Mouse (Mus musculus): ENCODE measurements around the gene Tmed2.
"Not testable (repeated sequence)": the region's sequence is repeated elsewhere in the genome, so short reads cannot be mapped to it uniquely, and the experiment has no call there.

Tmed2 gene

DNA sequence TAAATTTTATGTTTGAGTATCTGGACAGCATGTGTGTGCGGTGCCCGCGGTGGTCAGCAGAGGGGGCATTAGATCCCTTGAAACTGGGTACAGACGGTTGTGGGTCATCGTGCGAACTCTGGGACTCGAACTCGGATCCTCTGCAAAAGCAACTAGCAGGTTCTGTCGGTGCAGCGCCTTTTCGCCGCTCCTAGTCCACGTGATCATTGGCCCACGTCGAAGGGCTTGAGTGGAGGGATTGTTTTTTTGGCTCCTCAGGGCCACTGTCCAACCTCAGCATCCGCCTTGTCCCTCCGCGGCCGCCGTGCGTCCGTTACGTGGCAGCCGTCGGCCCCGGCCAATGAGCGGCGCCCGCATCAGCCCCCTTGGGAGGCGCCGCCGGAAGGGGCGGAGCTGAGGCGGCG, at the start of gene Tmed2:
Gene Tmed2 (plus strand): TSS at position 313 of the 404 bp plus-strand sequence.
- DNase-seq (ENCODE audit: low spot score in 2 of 2), result peak; percentile 95 to 96

DNA sequence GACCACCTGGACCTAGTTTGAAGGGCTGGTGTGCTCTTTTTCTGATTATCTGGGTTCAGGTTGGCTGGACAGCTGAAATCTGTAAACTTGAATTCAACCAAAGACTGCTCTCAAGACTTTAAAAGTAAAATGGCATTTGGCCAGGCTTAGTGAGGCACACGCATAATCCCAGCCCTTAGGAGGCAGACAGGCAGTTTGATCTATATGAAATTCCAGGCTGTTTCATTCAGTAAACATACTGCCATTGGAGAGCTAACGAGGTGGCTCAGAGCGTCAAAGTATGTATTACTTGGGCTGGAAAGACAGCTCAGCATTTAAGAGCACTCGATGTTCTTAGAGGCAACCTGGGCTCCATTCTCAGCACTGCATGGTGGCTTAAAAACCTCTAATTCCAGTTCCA, 48.8 kb upstream of the Tmed2 start:
- no peak for DNase-seq (ENCODE audit: low spot score in 2 of 2)

- DNase-seq (ENCODE audit: low spot score in 2 of 2), result no peak
Measured at GRCm38 (mm10) chr5:124492618-124493017, 47.9 kb upstream of the Tmed2 start.

GRCm38 (mm10) chr5:124493455-124493854, 47.0 kb upstream of the Tmed2 start:
- DNase-seq (ENCODE audit: low spot score in 2 of 2), result no peak

DNA sequence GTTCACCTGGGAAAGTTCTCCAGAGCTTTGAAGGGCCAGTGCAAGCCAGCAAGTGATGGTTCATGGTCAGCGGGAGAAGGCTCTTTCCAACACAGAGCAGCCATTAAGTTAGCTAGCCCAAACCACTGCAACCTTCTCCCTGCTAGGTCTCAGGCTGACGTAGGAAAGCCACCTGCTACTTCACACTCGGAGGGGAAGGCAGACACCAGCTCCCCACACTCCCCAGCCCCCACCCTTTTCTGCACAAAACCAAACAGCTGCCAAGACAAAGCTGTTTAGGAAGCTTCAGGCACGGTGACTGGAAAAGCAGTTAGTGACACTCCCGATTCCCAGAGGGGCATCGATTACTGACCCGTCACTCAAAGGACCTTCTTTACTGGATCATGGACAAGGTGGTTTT, 44.9 kb upstream of the Tmed2 start:
- peak in 1 of 2 experiments; percentile 55 for DNase-seq (ENCODE audit: low spot score in 2 of 2)

DNA sequence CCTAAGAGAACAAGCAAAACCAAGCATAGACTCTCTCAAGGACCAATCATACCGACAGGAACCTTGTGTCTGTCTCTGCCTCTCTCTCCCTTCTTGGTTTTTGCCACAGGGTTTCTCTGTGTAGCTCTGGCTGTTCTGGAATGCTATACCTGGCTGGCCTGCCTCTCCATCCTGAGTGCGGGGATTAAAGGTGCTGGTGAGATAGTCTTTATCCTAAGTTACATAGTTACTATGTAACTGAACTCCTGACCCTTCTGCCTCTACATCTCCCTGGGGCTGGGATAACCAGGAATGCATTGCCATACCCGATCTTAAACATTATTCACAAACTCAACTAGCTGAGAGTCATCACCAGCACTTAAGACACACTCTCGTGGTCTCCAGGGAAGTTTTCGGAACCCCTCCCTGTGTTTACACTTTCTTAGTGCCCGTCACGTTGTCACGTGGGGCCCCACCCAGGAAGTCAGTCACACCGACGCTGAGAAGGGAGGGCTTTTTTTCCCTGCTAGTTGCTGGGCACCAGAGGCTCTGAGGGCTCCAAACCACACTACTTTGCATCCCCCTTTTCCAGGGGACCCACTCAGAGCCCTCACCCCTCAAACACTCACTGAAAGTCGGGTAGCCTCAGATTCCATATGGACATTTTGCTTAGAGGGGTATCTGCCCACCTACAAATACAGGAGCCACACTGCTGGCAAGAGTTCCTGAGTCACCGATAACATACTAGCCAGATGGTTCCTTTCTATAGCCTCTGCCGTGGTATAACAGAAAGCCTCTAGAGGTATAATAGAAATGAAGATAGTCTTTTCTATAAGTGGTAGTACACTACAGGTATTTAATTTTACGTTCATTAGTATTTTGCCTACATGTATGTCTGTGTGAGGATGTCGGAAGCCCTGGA, 43.6 kb upstream of the Tmed2 start:
- DNase-seq (ENCODE audit: low spot score in 2 of 2), result no peak

DNA sequence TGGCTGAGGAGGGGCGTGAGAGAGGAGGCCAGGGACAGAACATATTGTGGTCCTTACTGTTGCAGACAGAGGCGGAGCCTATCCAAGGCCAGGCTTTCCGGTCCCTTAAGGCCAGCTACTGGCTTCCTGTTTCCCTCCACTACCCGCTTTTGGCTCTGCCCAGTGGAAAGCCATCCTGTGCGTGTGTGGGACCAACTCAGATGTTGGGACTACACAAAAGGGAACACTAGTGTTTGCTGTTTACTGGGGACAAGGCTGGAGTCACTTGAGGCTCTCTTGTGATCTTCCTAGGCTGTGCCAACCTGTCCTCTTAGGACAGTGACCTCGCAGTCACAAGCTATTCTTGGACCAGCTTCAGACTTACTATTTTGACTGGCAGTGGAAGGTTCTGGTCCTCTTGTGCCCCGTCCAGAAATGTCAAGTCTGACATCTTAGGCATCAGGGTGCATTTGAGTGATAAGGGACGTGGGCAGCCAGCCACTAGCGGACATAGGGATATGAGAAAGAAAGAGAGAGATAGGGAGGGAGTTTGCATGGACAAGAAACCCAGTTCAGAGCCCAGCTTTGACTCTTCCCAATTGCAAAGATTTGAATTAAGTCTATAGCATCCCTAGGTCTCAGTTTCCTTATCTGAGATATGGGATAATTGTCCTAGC, 42.1 kb upstream of the Tmed2 start:
- DNase-seq (ENCODE audit: low spot score in 2 of 2), result no peak

DNA sequence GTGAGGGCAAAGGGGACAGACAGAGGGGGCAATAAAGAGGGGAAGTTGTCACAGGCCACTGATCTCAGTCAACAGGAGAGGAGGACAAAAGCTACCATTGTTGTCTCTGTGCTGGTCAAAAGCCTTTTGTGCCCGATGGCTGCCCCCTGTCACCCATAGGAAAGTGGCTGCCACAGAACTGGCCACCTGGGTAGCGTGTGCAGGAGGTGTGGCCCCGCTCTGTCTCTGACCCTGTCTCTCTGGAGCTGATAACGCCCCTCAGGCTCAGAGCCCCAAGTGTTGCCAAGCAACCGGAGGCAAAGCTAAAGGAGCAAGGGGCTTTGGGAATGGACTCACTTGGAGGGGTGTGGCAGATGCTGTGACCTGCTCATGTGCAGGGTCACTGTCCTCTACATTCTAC, 41.5 kb upstream of the Tmed2 start:
- no peak for DNase-seq (ENCODE audit: low spot score in 2 of 2)

GRCm38 (mm10) chr5:124500037-124500436, 40.5 kb upstream of the Tmed2 start:
- not testable (repeated sequence) for DNase-seq (ENCODE audit: low spot score in 2 of 2)

GRCm38 (mm10) chr5:124500573-124500972, 39.9 kb upstream of the Tmed2 start:
- peak in 1 of 2 experiments; percentile 73 for DNase-seq (ENCODE audit: low spot score in 2 of 2)

GRCm38 (mm10) chr5:124501541-124501940, 39.0 kb upstream of the Tmed2 start:
- DNase-seq (ENCODE audit: low spot score in 2 of 2), result no peak

GRCm38 (mm10) chr5:124503742-124504141, 36.8 kb upstream of the Tmed2 start:
- DNase-seq (ENCODE audit: low spot score in 2 of 2), result peak; percentile 74 to 93

DNA sequence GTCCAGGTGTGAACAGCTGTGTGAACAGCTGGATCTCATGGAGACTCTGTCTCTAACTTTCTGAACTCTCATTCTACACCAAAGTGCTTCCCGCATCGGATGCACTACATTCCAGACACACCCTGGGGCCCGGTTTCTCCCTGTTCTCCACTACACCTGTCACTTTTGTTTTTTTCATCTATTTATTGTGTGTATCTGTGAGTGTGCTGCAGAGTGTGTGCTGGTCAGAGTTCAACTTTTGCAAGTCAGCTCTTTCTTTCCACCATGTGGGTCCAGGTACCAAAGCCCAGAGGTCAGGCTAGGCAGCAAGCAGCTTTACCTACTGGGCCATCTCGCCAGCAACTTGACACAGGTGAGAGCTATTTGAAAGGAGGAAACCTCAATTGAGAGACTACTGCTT, 35.3 kb upstream of the Tmed2 start:
- DNase-seq (ENCODE audit: low spot score in 2 of 2), result no peak

- DNase-seq (ENCODE audit: low spot score in 2 of 2), result no peak
Measured at GRCm38 (mm10) chr5:124506731-124507359, 33.6 kb upstream of the Tmed2 start.

DNA sequence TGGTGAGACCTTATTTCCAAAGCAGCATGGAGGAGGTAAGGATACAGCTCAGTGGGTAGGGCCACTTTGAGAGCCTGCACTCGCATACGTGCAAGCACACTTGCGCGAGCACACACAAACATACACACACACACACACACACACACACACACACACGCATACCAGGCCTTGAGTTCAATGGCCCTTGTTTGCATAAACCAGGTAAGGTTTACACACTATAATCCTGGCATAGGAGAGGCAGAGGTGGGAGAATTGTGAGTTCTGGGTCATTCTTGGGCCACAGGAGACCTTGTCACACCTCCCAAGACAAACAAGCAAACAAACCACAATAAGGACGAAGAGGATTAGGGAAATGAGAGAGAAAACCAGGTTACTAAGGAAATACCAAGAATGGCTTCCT, 31.3 kb upstream of the Tmed2 start:
- DNase-seq (ENCODE audit: low spot score in 2 of 2), result no peak

DNA sequence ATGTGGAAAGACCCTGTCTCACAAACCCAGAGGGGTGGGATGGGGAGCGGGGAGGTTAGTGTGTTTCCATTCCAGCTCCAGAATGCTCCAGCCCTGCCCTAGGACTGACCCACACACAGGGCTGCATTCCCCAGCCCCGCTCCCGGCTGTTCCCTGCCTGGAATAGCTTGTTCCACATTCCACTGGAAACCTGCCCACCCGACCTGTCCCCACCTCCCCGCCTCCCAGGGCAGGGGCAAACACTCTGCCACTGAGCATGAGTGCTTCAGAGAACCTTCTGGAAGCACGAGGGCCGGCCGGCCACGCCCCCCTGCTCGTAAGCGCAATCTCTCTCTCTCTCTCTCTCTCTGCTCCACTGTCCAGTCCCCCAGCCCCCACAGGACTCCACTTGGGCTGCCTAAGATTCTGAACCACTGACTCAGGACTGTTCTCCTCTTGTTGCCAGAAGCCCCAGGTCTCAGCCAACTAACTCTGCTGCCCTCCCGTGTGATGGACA, 30.7 kb upstream of the Tmed2 start:
- DNase-seq (ENCODE audit: low spot score in 2 of 2), result no peak

DNA sequence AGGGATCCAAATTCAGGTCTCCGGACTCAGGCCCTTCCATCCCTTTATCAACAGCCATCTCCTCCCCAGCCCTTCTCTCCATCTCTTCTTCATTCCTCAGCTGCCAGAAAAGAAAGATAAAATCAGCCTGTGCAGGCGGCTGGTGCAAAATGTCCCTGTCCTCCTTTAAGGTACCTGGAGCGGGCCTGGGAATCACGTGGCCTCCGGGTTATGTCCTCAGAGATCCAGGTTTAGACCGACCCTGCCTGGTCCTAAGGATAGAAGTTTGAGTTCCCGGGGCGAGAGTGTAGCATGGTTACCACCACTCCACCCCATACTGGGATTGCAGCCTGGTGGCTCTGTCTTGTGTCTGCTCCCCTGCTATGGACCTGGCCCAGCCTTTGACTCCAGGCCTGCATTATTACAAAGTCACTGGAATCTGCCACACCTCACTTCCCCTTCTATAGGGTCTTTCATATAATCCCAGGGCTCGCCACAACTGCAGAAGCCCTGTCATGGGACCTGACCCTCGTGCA, 29.9 kb upstream of the Tmed2 start:
- DNase-seq (ENCODE audit: low spot score in 2 of 2), result no peak

- DNase-seq (ENCODE audit: low spot score in 2 of 2), result no peak
Measured at GRCm38 (mm10) chr5:124515789-124516188, 24.7 kb upstream of the Tmed2 start.

DNA sequence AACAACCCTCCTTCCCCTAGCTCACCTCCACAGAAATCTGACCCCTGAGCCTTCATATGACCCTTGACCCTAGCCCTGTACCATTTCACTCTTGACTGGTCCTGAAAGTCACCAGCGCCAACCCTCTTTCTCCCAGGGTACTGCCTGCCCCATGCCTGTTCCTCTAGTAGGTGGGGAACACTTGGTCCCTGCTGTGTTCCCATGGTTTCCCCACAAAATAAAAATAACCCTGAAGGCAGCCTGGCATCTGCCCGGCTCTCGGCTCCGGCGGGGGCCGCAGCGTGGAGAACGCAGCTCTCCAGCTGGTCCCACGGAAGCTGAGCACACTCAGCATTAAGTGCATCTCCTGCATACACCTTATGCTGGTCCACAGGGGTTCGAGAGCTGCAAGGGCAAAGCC, 21.8 kb upstream of the Tmed2 start:
- peak; percentile 67 to 87 for DNase-seq (ENCODE audit: low spot score in 2 of 2)

DNA sequence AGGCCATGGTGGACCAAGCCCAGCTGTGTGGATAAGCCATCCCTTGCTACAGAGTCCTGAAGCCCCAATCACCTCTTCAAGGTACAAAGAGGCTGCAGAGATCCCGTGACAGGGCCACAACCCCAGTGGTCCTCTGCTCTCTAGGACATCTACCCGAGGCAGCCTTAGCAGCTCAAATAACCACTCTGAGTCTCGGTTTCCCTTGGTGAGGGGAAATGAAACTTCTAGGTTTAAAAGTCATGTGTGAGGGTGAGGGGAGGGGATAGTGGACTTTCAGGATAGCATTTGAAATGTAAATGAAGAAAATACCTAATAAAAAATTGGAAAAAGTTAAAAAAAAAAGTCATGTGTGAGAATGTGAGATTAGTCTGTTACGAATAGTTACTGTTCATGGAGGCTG, 18.9 kb upstream of the Tmed2 start:
- DNase-seq (ENCODE audit: low spot score in 2 of 2), result no peak

DNA sequence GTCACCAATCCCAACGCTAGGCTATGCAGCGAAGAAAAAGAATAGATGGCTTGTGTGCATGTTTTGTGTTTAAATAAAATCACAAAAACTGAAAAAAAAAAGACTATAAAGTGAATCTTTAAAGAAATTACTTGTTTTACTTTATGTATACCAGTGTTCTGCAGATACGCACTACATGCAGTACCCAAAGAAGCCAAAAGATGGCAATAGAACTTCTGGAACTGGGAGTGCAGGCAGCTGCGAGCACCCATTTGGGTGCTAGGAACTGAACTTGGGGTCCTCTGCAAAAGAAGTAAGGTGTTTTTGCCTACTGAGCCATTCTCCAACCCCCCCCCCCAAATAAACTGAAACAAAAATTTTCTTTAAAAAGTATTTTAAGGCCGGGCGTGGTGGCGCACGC, 17.5 kb upstream of the Tmed2 start:
- no peak for DNase-seq (ENCODE audit: low spot score in 2 of 2)

GRCm38 (mm10) chr5:124524943-124525342, 15.6 kb upstream of the Tmed2 start:
- DNase-seq (ENCODE audit: low spot score in 2 of 2), result no peak
